ENCODE assay signal across 8 mouse cellular contexts in genomic region chr15:99670964-99671670, GRCm38 (mm10). TPM values are rescaled to one million over a fixed set of nuclear protein-coding genes. Genes with fewer than 3 reads are reported as not detected.
DNase-seq lines count a peak whose midpoint lies in the region; ATAC-seq and TF ChIP-seq lines count a peak whose summit lies in the region.

No protein-coding gene starts in this region.

- H3K36me3 ChIP-seq in liver, embryonic 11.5 days (ENCODE audit: control insufficient read depth, insufficient read depth, low read length), result no peaks in the 10 kb centered on the region
- no peaks in the 10 kb centered on the region for H3K36me3 ChIP-seq in stomach, postnatal 0 days (ENCODE audit: control insufficient read depth, insufficient read depth, low read length)

- TF ChIP-seq EP300 in stomach, postnatal 0 days (optimal IDR thresholded peaks at IDR 0.05), result no peak

- peak overlapping the region; percentile 76 for H3K4me2 ChIP-seq in liver, embryonic 11.5 days
- H3K4me2 ChIP-seq in stomach, postnatal 0 days (replicated peaks; ENCODE audit: low read depth), result peak overlapping the region; percentile 96

- DNase-seq in cerebellum, adult 11-12 months, result peak; percentile 60
- no peak for DNase-seq in cerebellum, adult 8-10 months
- DNase-seq in right cerebral cortex, postnatal 10 days (ENCODE audit: low spot score in 2 of 2), result peak; percentile 71 to 76
- DNase-seq in right cerebral cortex, postnatal 36 days (ENCODE audit: low spot score in 2 of 2), result no peak
- DNase-seq in liver, embryonic 11.5 days (ENCODE audit: low spot score), result no peak
- DNase-seq in stomach, postnatal 0 days (ENCODE audit: low spot score), result no peak
- DNase-seq in layer of hippocampus, adult 11-12 months (ENCODE audit: low spot score), result no peak
- no peak for DNase-seq in layer of hippocampus, adult 18-20 months (ENCODE audit: low spot score in 2 of 2)

- peak overlapping the region; percentile 48 for H3K4me3 ChIP-seq in liver, embryonic 11.5 days (ENCODE audit: low read depth, low read length)
- peak overlapping the region; percentile 50 for H3K4me3 ChIP-seq in stomach, postnatal 0 days (ENCODE audit: low read depth, low read length)

- H3K4me1 ChIP-seq in liver, embryonic 11.5 days (replicated peaks; ENCODE audit: control insufficient read depth, insufficient read depth, low read length), result peaks cover 6% of the 10 kb centered on the region; the same call in 1 of the 2 replicates
- H3K4me1 ChIP-seq in stomach, postnatal 0 days (replicated peaks; ENCODE audit: control insufficient read depth, insufficient read depth), result no peaks in the 10 kb centered on the region

- no peaks in the 10 kb centered on the region for H3K9me3 ChIP-seq in liver, embryonic 11.5 days (ENCODE audit: control insufficient read depth, low read length)
- H3K9me3 ChIP-seq in stomach, postnatal 0 days (ENCODE audit: control insufficient read depth, low read length), result no peaks in the 10 kb centered on the region

- H3K9ac ChIP-seq in liver, embryonic 11.5 days (ENCODE audit: low read depth, low read length), result peak overlapping the region; percentile 3; the same call in 1 of the 2 replicates
- H3K9ac ChIP-seq in stomach, postnatal 0 days (ENCODE audit: low read length), result peak overlapping the region; percentile 48

- 8% methylated on average over 15 of the region's 17 CpGs for WGBS in liver, embryonic 11.5 days
- 10% methylated on average over 14 of the region's 17 CpGs for WGBS in stomach, postnatal 0 days

- ATAC-seq in liver, embryonic 11.5 days (replicated peaks; ENCODE audit: low FRiP score), result no peak
- no peak for ATAC-seq in stomach, postnatal 0 days (ENCODE audit: low FRiP score, low TSS enrichment)

- H3K27me3 ChIP-seq in liver, embryonic 11.5 days (replicated peaks; ENCODE audit: control insufficient read depth, insufficient read depth, low read length), result peaks cover 90% of the 10 kb centered on the region
- H3K27me3 ChIP-seq in stomach, postnatal 0 days (ENCODE audit: control insufficient read depth, insufficient read depth, low read length), result peaks cover 5% of the 10 kb centered on the region; the same call in 1 of the 2 replicates

- no peak for TF ChIP-seq CTCF in stomach, postnatal 0 days (IDR thresholded peaks at IDR 0.05; ENCODE audit: low read depth)

- H3K27ac ChIP-seq in liver, embryonic 11.5 days (ENCODE audit: low read depth, low read length), result no peak overlapping the region
- H3K27ac ChIP-seq in stomach, postnatal 0 days (replicated peaks), result no peak overlapping the region

RNA-seq across cellular contexts. Expression of gene Asic1, which starts 0.9 kb away (rescaled TPM):
- polyA plus RNA-seq in liver, embryonic 11.5 days (2014; fragmentation: Nextera tagmentation; extraction: Ambion mirVana), result 2.3 TPM in 2 replicates
- 1.0 and 1.2 TPM in 2 replicates for polyA plus RNA-seq in stomach, postnatal 0 days (2015; fragmentation: Nextera tagmentation; extraction: Ambion mirVana)
- 10 to 100 TPM; 29.6 to 36.9 TPM for total RNA-seq in layer of hippocampus, adult 18-20 months (2021)

RNA-seq across cellular contexts. Expression of gene Racgap1, which starts 19.7 kb away (rescaled TPM):
- polyA plus RNA-seq in liver, embryonic 11.5 days (2014; fragmentation: Nextera tagmentation; extraction: Ambion mirVana), result 91.2 and 111 TPM in 2 replicates
- polyA plus RNA-seq in stomach, postnatal 0 days (2015; fragmentation: Nextera tagmentation; extraction: Ambion mirVana), result 29.8 and 35.9 TPM in 2 replicates
- total RNA-seq in layer of hippocampus, adult 18-20 months (2021), result 1 to 10 TPM; 3.8 to 6.8 TPM

RNA-seq across cellular contexts. Expression of gene Smarcd1, which starts 30.8 kb away (rescaled TPM):
- polyA plus RNA-seq in liver, embryonic 11.5 days (2014; fragmentation: Nextera tagmentation; extraction: Ambion mirVana), result 26.7 and 28.5 TPM in 2 replicates
- 10.9 and 11.6 TPM in 2 replicates for polyA plus RNA-seq in stomach, postnatal 0 days (2015; fragmentation: Nextera tagmentation; extraction: Ambion mirVana)
- 100 to 1,000 TPM; 108 to 109 TPM for total RNA-seq in layer of hippocampus, adult 18-20 months (2021)

RNA-seq across cellular contexts. Expression of gene Gm17349, which starts 34.2 kb away (rescaled TPM):
- not detected in 2 replicates for polyA plus RNA-seq in liver, embryonic 11.5 days (2014; fragmentation: Nextera tagmentation; extraction: Ambion mirVana)
- polyA plus RNA-seq in stomach, postnatal 0 days (2015; fragmentation: Nextera tagmentation; extraction: Ambion mirVana), result 1.0 and 2.5 TPM in 2 replicates
- total RNA-seq in layer of hippocampus, adult 18-20 months (2021), result 1 to 10 TPM; 5.0 to 8.7 TPM

RNA-seq across cellular contexts. Expression of gene Gpd1, which starts 46.2 kb away (rescaled TPM):
- 3.4 and 4.3 TPM in 2 replicates for polyA plus RNA-seq in liver, embryonic 11.5 days (2014; fragmentation: Nextera tagmentation; extraction: Ambion mirVana)
- 6.8 and 7.9 TPM in 2 replicates for polyA plus RNA-seq in stomach, postnatal 0 days (2015; fragmentation: Nextera tagmentation; extraction: Ambion mirVana)
- 100 to 1,000 TPM; 130 to 153 TPM for total RNA-seq in layer of hippocampus, adult 18-20 months (2021)

Comparison
In these comparisons a context has a peak if more than half of its experiments do, and no peak if none do; other contexts are left out.
1. DNase-seq: peak in cerebellum, adult 11-12 months (single experiment) and right cerebral cortex, postnatal 10 days (2 of 2); none in cerebellum, adult 8-10 months (single experiment), right cerebral cortex, postnatal 36 days (0 of 2), liver, embryonic 11.5 days (single experiment), stomach, postnatal 0 days (single experiment), layer of hippocampus, adult 11-12 months (single experiment) and layer of hippocampus, adult 18-20 months (0 of 2).